In the genomic region with DNA sequence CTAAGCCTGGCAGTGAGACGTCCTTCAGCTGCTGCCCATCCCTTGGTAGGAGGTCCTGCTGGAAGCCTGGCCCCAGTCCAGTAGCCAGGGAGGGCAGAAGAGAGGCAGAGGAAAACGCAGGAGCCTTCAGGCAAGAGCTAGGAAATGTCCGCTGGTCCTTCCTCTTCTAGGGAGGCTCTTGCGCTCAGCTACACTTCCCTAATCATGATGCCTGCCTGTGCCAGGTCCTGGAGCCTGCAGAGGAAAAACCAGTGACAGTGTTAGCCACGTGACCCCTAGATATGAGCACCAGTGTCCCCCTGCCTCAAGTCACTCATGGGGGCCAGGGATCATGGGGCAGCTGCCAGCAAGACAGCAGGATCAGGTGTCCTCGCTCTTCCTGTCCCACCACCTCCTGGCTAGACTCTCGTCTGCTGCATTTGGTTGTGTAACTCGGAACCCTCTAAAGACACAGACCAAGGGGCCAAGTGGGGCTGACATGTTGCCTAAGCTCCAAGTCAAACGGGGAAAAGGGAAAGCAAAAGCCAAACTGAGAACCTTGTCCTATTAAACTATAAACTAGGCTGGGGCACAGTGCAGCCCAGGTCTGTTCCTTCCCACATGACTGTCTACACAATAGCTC, we compare ENCODE assay signal across 7 mouse cellular contexts. TPM values are rescaled to one million over a fixed set of nuclear protein-coding genes. Genes with fewer than 3 reads are reported as not detected.
DNase-seq lines count a peak whose midpoint lies in the region; ATAC-seq and TF ChIP-seq lines count a peak whose summit lies in the region.

No protein-coding gene starts in this region.

- no peak for TF ChIP-seq POLR2A in spleen, adult 2 months (IDR thresholded peaks at IDR 0.05; ENCODE audit: low read depth, low read length)

- H3K4me2 ChIP-seq in lung, embryonic 16.5 days (ENCODE audit: low read depth, low read length): peak overlapping the region; percentile 35; the same call in 1 of the 2 replicates

- WGBS in spleen, adult 2 months: 60% methylated on average over 9 of the region's 9 CpGs
- WGBS in embryonic facial prominence, embryonic 10.5 days: 77% methylated on average over 9 of the region's 9 CpGs
- 45% methylated on average over 9 of the region's 9 CpGs for whole genome bisulfite sequencing in lung, embryonic 16.5 days

- ATAC-seq in lung, embryonic 16.5 days (ENCODE audit: low read depth): peak; percentile 6

- peaks cover 50% of the 10 kb centered on the region for H3K4me1 ChIP-seq in spleen, adult 2 months (ENCODE audit: control insufficient read depth, insufficient read depth, insufficient read length)
- H3K4me1 ChIP-seq in embryonic facial prominence, embryonic 10.5 days: peaks cover 59% of the 10 kb centered on the region
- H3K4me1 ChIP-seq in lung, embryonic 16.5 days (replicated peaks; ENCODE audit: control insufficient read depth, insufficient read depth, low read length): peaks cover 60% of the 10 kb centered on the region

- DNase-seq in spleen, adult 2 months (ENCODE audit: low read depth in 1 of 2, low spot score in 2 of 2): no peak
- no peak for DNase-seq in spleen, adult 12 weeks (ENCODE audit: low spot score)
- no peak for DNase-seq in embryonic facial prominence, embryonic 10.5 days (ENCODE audit: low spot score)
- DNase-seq in kidney, adult 18-20 months: peak; percentile 65
- no peak for DNase-seq in frontal cortex, postnatal 36 days (ENCODE audit: low spot score in 2 of 2)
- no peak for DNase-seq in testis, postnatal 10 days (ENCODE audit: low spot score)

- H3K36me3 ChIP-seq in spleen, adult 2 months (ENCODE audit: control insufficient read depth, insufficient read depth, low read length): peaks cover 24% of the 10 kb centered on the region
- peaks cover 51% of the 10 kb centered on the region for H3K36me3 ChIP-seq in embryonic facial prominence, embryonic 10.5 days (replicated peaks)
- peaks cover 21% of the 10 kb centered on the region for H3K36me3 ChIP-seq in lung, embryonic 16.5 days (ENCODE audit: control insufficient read depth, insufficient read depth, low read length)

- H3K9ac ChIP-seq in lung, embryonic 16.5 days (ENCODE audit: low read length): peak overlapping the region; percentile 3

- peak overlapping the region; percentile 96 for H3K27ac ChIP-seq in spleen, adult 2 months (ENCODE audit: insufficient read depth, low read length)
- H3K27ac ChIP-seq in embryonic facial prominence, embryonic 10.5 days (replicated peaks): peak overlapping the region; percentile 92; the same call in 1 of the 2 replicates
- peak overlapping the region; percentile 96 for H3K27ac ChIP-seq in lung, embryonic 16.5 days (ENCODE audit: low read length)

- no peak overlapping the region for H3K4me3 ChIP-seq in spleen, adult 2 months (ENCODE audit: extremely low read depth, insufficient read depth, insufficient read length)
- H3K4me3 ChIP-seq in embryonic facial prominence, embryonic 10.5 days: no peak overlapping the region
- 0 out of 2 replicates have a peak overlapping the region, but pooled peaks have one; percentile 2 for H3K4me3 ChIP-seq in lung, embryonic 16.5 days (ENCODE audit: low read length)

- no peaks in the 10 kb centered on the region for H3K27me3 ChIP-seq in spleen, adult 2 months (ENCODE audit: control insufficient read depth, insufficient read depth, low read length)
- H3K27me3 ChIP-seq in embryonic facial prominence, embryonic 10.5 days (replicated peaks; ENCODE audit: low read depth, poor library complexity, severe bottlenecking): no peaks in the 10 kb centered on the region
- no peaks in the 10 kb centered on the region for H3K27me3 ChIP-seq in lung, embryonic 16.5 days (ENCODE audit: control insufficient read depth, insufficient read depth, low read depth, low read length)

- no peak for TF ChIP-seq CTCF in spleen, adult 2 months (IDR thresholded peaks at IDR 0.05; ENCODE audit: extremely low read depth, insufficient read depth, insufficient read length, insufficient replicate concordance)

- H3K9me3 ChIP-seq in embryonic facial prominence, embryonic 10.5 days: no peaks in the 10 kb centered on the region
- H3K9me3 ChIP-seq in lung, embryonic 16.5 days (ENCODE audit: control insufficient read depth, low read length): no peaks in the 10 kb centered on the region

RNA-seq across cellular contexts. Expression of a gene that starts 26.0 kb away (rescaled TPM):
- polyA plus RNA-seq in spleen, adult 2 months (2012; rRNA removed): 0.21 and 0.40 TPM in 2 replicates
- 1.3 and 1.6 TPM in 2 replicates for polyA plus RNA-seq in embryonic facial prominence, embryonic 10.5 days (2016; fragmentation: Nextera tagmentation; extraction: Ambion mirVana)
- polyA plus RNA-seq in lung, embryonic 16.5 days (2015; fragmentation: Nextera tagmentation; extraction: Ambion mirVana): 2.0 and 2.2 TPM in 2 replicates

RNA-seq across cellular contexts. Expression of a gene that starts 44.4 kb away (rescaled TPM):
- 30.6 and 36.4 TPM in 2 replicates for polyA plus RNA-seq in spleen, adult 2 months (2012; rRNA removed)
- polyA plus RNA-seq in embryonic facial prominence, embryonic 10.5 days (2016; fragmentation: Nextera tagmentation; extraction: Ambion mirVana): 7.3 and 8.2 TPM in 2 replicates
- polyA plus RNA-seq in lung, embryonic 16.5 days (2015; fragmentation: Nextera tagmentation; extraction: Ambion mirVana): 11.1 and 12.1 TPM in 2 replicates
